Mouse (Mus musculus) hindbrain, embryonic 11.5 days (tissue): Measurements from ENCODE around the gene Pdgfd. TPM values are rescaled to one million over a fixed set of nuclear protein-coding genes. Genes with fewer than 3 reads are reported as not detected.

Experiments
- ATAC-seq: fragments of 200-750 bp; cut with Nextera tagmentation; 2 replicates; pipeline ENCODE4 v1.8.0; 2017; ENCODE audit warnings: mild to moderate bottlenecking, moderate TSS enrichment, moderate library complexity; ENCODE audit not compliant: low FRiP score
- DNase-seq: peaks from one replicate; pipeline ENCODE4 v3.0.0-alpha.2; 2015; ENCODE audit warnings: low spot score
- H3K27ac ChIP-seq: fragments of 300-500 bp; sonication (generic); 2 replicates; pipeline ENCODE4 v1.5.1; 2014; ENCODE audit warnings: mild to moderate bottlenecking, low read depth, low read length
- H3K27me3 ChIP-seq: fragments of 300-500 bp; sonication (generic); 2 replicates; pipeline ENCODE4 v1.6.1; 2014; ENCODE audit warnings: mild to moderate bottlenecking, low read length, moderate library complexity, mixed read lengths; ENCODE audit not compliant: control insufficient read depth, insufficient read depth
- H3K36me3 ChIP-seq: fragments of 300-500 bp; sonication (generic); 2 replicates; pipeline ENCODE4 v1.6.1; 2014; ENCODE audit warnings: mild to moderate bottlenecking, low read length, moderate library complexity, mixed read lengths; ENCODE audit not compliant: control insufficient read depth, insufficient read depth
- H3K4me1 ChIP-seq: fragments of 300-500 bp; sonication (generic); replicated peaks from 2 replicates; pipeline ENCODE4 v1.6.1; 2014; ENCODE audit warnings: low read length, mixed read lengths; ENCODE audit not compliant: control insufficient read depth, insufficient read depth
- H3K4me2 ChIP-seq: fragments of 300-500 bp; sonication (generic); replicated peaks from 2 replicates; pipeline ENCODE4 v1.6.1; 2014; ENCODE audit warnings: mild to moderate bottlenecking, low read depth, low read length
- H3K4me3 ChIP-seq: fragments of 300-500 bp; sonication (generic); 2 replicates; pipeline ENCODE4 v1.5.1; 2014; ENCODE audit warnings: low read depth, low read length
- H3K9ac ChIP-seq: fragments of 300-500 bp; sonication (generic); 2 replicates; pipeline ENCODE4 v1.6.1; 2014; ENCODE audit warnings: low read depth, low read length
- H3K9me3 ChIP-seq: fragments of 300-500 bp; sonication (generic); 2 replicates; pipeline ENCODE4 v1.6.1; 2016; ENCODE audit warnings: low read length; ENCODE audit not compliant: control insufficient read depth
- WGBS: fragments of 180-500 bp; shearing (Covaris S2); extraction: QIAGEN DNeasy Blood & Tissue Kit; methylation state at CpG from one replicate; pipeline ENCODE4 v1.1.7; 2014; 5-methylcytosine and 5-hydroxymethylcytosine counted together
- polyA plus RNA-seq: library from polyadenylated mRNA; unstranded; fragments of >200 nt; fragmentation: Nextera tagmentation; extraction: Ambion mirVana; gene quantifications from 2 replicates; pipeline ENCODE4 v1.2.1, GENCODE M21; 2014

The Pdgfd gene
- polyA plus RNA-seq: 3.8 and 5.1 TPM in 2 replicates

- DNase-seq (peak; percentile 72), ATAC-seq (peak; percentile 95)
- Histone ChIP-seq H3K4me2 (peak within 1 kb of the TSS; percentile 67), H3K4me3 (peak within 1 kb of the TSS; percentile 43), H3K36me3 (no peaks in the 10 kb centered on the region), H3K27me3 (no peaks in the 10 kb centered on the region), H3K27ac (no peak within 1 kb of the TSS), H3K9ac (peak within 1 kb of the TSS; percentile 46), H3K9me3 (no peaks in the 10 kb centered on the region), H3K4me1 (no peaks in the 10 kb centered on the region)
- WGBS: 1% methylated on average over 32 of the region's 32 CpGs
Observed at GRCm38 (mm10) chr9:6168391-6169037, at the start of gene Pdgfd. Gene Pdgfd (plus strand): TSS chr9:6168584.

DNA sequence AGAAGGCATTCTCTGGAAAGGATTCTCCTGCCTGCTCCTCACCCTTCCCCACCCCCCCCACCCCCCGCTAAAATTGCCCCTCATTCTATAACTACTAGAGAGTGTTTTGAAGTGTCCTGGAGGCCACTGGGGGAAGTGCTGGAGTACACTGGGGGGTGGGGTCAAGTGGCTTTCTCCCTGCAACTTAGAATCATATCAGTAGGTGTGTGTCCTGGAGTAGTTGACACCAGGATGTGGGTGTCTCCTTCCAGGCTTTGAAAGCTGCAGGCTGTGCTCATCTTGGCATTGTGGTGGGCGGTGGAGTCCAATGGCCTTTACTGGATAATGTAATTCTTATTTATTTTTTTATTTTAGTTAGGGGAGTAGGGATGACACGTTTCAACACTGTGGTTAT is 651 bp downstream of the Pdgfd start:
- H3K36me3 ChIP-seq: no peaks in the 10 kb centered on the region
- ATAC-seq: peak; percentile 49
- WGBS: 45% methylated on average over 3 of the region's 3 CpGs
- no peaks in the 10 kb centered on the region for H3K27me3 ChIP-seq
- peak; percentile 14 for DNase-seq
- H3K4me3 ChIP-seq: peak overlapping the region; percentile 43
- peak overlapping the region; percentile 67 for H3K4me2 ChIP-seq
- H3K9me3 ChIP-seq: no peaks in the 10 kb centered on the region
- no peaks in the 10 kb centered on the region for H3K4me1 ChIP-seq
- H3K9ac ChIP-seq: no peak overlapping the region
- H3K27ac ChIP-seq: no peak overlapping the region

- Histone ChIP-seq H3K9me3 (no peaks in the 10 kb centered on the region), H3K27ac (no peak overlapping the region), H3K27me3 (no peaks in the 10 kb centered on the region), H3K9ac (no peak overlapping the region), H3K36me3 (no peaks in the 10 kb centered on the region), H3K4me1 (no peaks in the 10 kb centered on the region), H3K4me3 (no peak overlapping the region), H3K4me2 (no peak overlapping the region)
- DNase-seq (no peak), ATAC-seq (no peak)
- WGBS: 86% methylated on average over 9 of the region's 9 CpGs
Observed at GRCm38 (mm10) chr9:6170962-6171361, 2.6 kb downstream of the Pdgfd start.

- no peaks in the 10 kb centered on the region for H3K27me3 ChIP-seq
- no peaks in the 10 kb centered on the region for H3K9me3 ChIP-seq
- WGBS: 89% methylated on average over 1 of the region's 1 CpGs
- no peak overlapping the region for H3K4me3 ChIP-seq
- no peak for ATAC-seq
- H3K27ac ChIP-seq: no peak overlapping the region
- no peaks in the 10 kb centered on the region for H3K36me3 ChIP-seq
- DNase-seq: no peak
- H3K9ac ChIP-seq: no peak overlapping the region
- no peak overlapping the region for H3K4me2 ChIP-seq
- no peaks in the 10 kb centered on the region for H3K4me1 ChIP-seq
Observed at GRCm38 (mm10) chr9:6173276-6173675, 4.9 kb downstream of the Pdgfd start.

DNA sequence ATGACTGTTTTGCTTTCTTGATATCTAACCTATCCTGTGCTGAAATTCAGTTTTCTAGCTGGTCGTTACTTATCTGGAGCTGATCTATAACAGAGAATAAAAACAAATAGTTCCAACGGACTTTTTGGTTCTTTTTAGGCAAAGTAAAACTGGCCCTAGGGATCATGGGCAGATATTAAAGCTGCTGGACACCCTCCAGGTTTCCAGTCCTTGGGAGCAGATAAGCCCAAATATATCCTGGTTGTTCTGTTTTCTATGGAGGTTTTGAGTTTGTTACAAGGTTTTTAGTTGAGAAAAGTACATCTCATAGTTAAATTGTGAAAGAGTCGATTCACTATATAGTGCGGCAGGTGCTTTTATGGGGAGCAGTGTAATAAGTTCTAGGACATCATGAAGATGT is 7.3 kb downstream of the Pdgfd start:
- no peak for DNase-seq
- Histone ChIP-seq H3K4me1 (no peaks in the 10 kb centered on the region), H3K9me3 (no peaks in the 10 kb centered on the region), H3K4me3 (no peak overlapping the region), H3K9ac (no peak overlapping the region), H3K27ac (no peak overlapping the region), H3K4me2 (no peak overlapping the region), H3K36me3 (no peaks in the 10 kb centered on the region), H3K27me3 (no peaks in the 10 kb centered on the region)
- 89% methylated on average over 4 of the region's 4 CpGs for WGBS
- ATAC-seq: no peak

- ATAC-seq: no peak
- Histone ChIP-seq H3K36me3 (no peaks in the 10 kb centered on the region), H3K4me2 (no peak overlapping the region), H3K9me3 (no peaks in the 10 kb centered on the region), H3K4me1 (no peaks in the 10 kb centered on the region), H3K4me3 (no peak overlapping the region), H3K27me3 (no peaks in the 10 kb centered on the region), H3K9ac (no peak overlapping the region), H3K27ac (no peak overlapping the region)
- no peak for DNase-seq
- 93% methylated on average over 3 of the region's 3 CpGs for WGBS
Observed at GRCm38 (mm10) chr9:6182307-6182923, 14.0 kb downstream of the Pdgfd start.

GRCm38 (mm10) chr9:6187955-6188354 is 19.6 kb downstream of the Pdgfd start:
- DNase-seq (no peak), ATAC-seq (no peak)
- Histone ChIP-seq H3K4me2 (no peak overlapping the region), H3K9me3 (no peaks in the 10 kb centered on the region), H3K4me1 (no peaks in the 10 kb centered on the region), H3K4me3 (no peak overlapping the region), H3K27ac (no peak overlapping the region), H3K36me3 (no peaks in the 10 kb centered on the region), H3K9ac (no peak overlapping the region), H3K27me3 (no peaks in the 10 kb centered on the region)
- 15% methylated on average over 3 of the region's 3 CpGs for WGBS

DNA sequence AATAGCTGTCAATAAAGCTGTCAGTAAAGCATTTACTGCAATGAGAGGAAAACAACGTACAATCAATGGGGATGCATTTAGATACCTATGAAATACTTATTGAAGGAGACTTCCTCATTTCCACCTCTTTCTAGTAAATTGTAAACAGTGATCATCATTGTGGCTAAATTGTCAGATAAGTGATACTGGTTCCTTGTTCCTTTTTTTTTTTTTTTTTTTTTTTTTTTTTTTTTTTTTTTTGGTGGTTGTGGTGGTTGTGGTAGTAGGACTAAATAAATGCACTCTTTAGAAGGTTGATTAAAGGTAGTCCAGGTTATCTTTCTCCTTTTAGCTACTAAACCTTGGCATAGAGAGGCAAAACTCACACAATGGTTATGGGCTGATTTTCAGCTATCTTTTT is 25.0 kb downstream of the Pdgfd start:
- DNase-seq (no peak), ATAC-seq (no peak)
- Histone ChIP-seq H3K4me2 (no peak overlapping the region), H3K9me3 (no peaks in the 10 kb centered on the region), H3K27me3 (no peaks in the 10 kb centered on the region), H3K9ac (no peak overlapping the region), H3K4me1 (no peaks in the 10 kb centered on the region), H3K4me3 (no peak overlapping the region), H3K36me3 (no peaks in the 10 kb centered on the region), H3K27ac (no peak overlapping the region)
- WGBS: 60% methylated on average over 1 of the region's 1 CpGs

- Histone ChIP-seq H3K27me3 (no peaks in the 10 kb centered on the region), H3K9ac (no peak overlapping the region), H3K27ac (no peak overlapping the region), H3K4me1 (no peaks in the 10 kb centered on the region), H3K9me3 (no peaks in the 10 kb centered on the region), H3K4me2 (no peak overlapping the region), H3K4me3 (no peak overlapping the region), H3K36me3 (no peaks in the 10 kb centered on the region)
- WGBS: 67% methylated on average over 5 of the region's 5 CpGs
- DNase-seq (no peak), ATAC-seq (no peak)
Observed at GRCm38 (mm10) chr9:6212862-6213261, 44.5 kb downstream of the Pdgfd start.
